Mouse (Mus musculus): Measurements from ENCODE around the gene Fbxo44.

DNA sequence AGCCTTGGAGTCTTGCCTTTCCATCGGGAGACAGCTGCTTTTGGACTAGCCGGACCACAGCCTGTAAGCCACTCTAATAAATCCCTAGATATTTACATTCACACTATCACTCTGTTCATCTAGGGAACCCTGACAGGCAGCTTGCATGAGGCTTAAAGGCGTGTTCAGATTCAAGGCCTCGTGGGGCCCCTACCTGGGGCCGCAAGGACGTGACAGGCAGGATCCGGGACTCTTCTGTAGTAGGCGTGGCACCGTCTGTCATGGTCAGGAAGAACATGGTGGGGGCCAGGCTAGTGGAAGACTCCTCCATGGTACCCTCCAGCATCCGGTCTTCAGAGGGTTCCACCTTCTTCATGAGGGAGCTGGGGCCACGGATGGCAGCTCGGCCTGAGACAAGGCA, 47.8 kb downstream of the Fbxo44 start:
- no peak for TF ChIP-seq CTCF (IDR thresholded peaks at IDR 0.05; ENCODE audit: control insufficient read depth, insufficient read depth, insufficient read length)
- no peak for TF ChIP-seq CEBPB (IDR thresholded peaks at IDR 0.05; ENCODE audit: low read depth)
- TF ChIP-seq USF1 (IDR thresholded peaks at IDR 0.05; ENCODE audit: low read depth): no peak
- no peak for TF ChIP-seq MAX (IDR thresholded peaks at IDR 0.05)
